Mouse (Mus musculus): ENCODE data around the gene Snrnp25. TPM values are rescaled to one million over a fixed set of nuclear protein-coding genes. Genes with fewer than 3 reads are reported as not detected.
A peak's percentile ranks its signal among the peaks of the same experiment; 100 is the strongest.

The Snrnp25 gene
- polyA plus RNA-seq, 1 experiment from 2014 or later, result 60.9 TPM

DNA sequence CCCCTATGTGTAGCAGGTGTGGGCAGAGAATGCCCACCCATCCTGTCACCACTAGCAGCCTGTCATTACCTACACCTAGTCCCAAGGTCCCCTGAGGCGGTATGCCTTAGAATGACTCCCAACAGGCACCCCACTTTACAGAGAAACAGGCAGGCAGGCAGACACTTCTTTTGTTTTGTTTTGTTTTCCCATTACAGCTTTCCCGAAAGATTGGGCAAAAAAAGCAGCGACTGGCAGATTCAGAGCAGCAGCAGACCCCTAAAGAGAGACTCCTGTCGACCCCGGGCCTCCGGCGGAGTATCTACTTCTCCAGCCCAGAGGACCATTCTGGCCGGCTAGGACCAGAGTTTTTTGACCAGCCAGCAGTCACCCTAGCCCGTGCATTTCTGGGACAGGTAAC lies 22.3 kb downstream of the Snrnp25 start:
- Histone ChIP-seq H3K36me3 (peaks cover 41% of the 10 kb centered on the region), H3K4me2 (no peak overlapping the region; the same call in 1 of the 2 replicates), H3K4me1 (peaks cover 54% of the 10 kb centered on the region), H3K27ac (no peak overlapping the region), H3K27me3 (no peaks in the 10 kb centered on the region), H3K9ac (no peak overlapping the region), H3K4me3 (replicated peaks) (no peak overlapping the region), H3K9me3 (replicated peaks) (no peaks in the 10 kb centered on the region)
- no peak for ATAC-seq (replicated peaks; ENCODE audit: low FRiP score)
- 78% methylated on average over 9 of the region's 9 CpGs for WGBS

- Histone ChIP-seq H3K27me3 (no peaks in the 10 kb centered on the region), H3K4me2 (no peak overlapping the region), H3K9ac (no peak overlapping the region), H3K4me1 (peaks cover 46% of the 10 kb centered on the region), H3K27ac (no peak overlapping the region), H3K36me3 (peaks cover 48% of the 10 kb centered on the region), H3K9me3 (replicated peaks) (no peaks in the 10 kb centered on the region), H3K4me3 (replicated peaks) (no peak overlapping the region)
- WGBS, result 89% methylated on average over 3 of the region's 3 CpGs
- ATAC-seq (replicated peaks; ENCODE audit: low FRiP score), result no peak
Observed at GRCm38 (mm10) chr11:32228292-32228845, 23.2 kb downstream of the Snrnp25 start.

DNA sequence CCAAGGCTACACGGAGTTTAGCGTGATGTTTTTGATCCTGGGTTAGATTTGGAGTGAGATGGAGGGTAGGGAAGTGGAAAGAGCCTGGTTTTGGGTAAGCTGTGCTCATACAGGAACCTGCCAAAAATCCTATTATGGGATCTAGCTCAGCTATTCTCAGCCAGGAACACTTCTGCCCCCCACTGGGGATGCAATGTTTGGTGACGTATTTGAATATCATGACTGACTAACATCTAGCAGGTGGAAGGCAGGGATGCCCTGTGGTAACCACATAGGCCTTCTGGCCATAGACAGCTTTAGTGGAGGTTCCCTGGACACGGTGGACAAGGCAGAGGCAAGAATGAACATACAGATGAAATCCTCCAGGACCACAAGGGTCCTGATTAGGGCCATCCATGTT lies 25.0 kb downstream of the Snrnp25 start:
- no peak overlapping the region for H3K4me3 ChIP-seq (replicated peaks)
- no peak overlapping the region for H3K4me2 ChIP-seq
- no peak overlapping the region for H3K9ac ChIP-seq
- no peak for ATAC-seq (replicated peaks; ENCODE audit: low FRiP score)
- H3K27ac ChIP-seq, result no peak overlapping the region
- WGBS, result 83% methylated on average over 4 of the region's 4 CpGs
- H3K36me3 ChIP-seq, result peaks cover 66% of the 10 kb centered on the region
- no peaks in the 10 kb centered on the region for H3K27me3 ChIP-seq
- no peaks in the 10 kb centered on the region for H3K9me3 ChIP-seq (replicated peaks)
- peaks cover 36% of the 10 kb centered on the region for H3K4me1 ChIP-seq

- no peaks in the 10 kb centered on the region for H3K9me3 ChIP-seq (replicated peaks)
- no peak overlapping the region for H3K27ac ChIP-seq
- H3K4me2 ChIP-seq, result no peak overlapping the region
- ATAC-seq (replicated peaks; ENCODE audit: low FRiP score), result no peak
- peaks cover 72% of the 10 kb centered on the region for H3K36me3 ChIP-seq
- H3K27me3 ChIP-seq, result no peaks in the 10 kb centered on the region
- H3K9ac ChIP-seq, result no peak overlapping the region
- peaks cover 35% of the 10 kb centered on the region for H3K4me1 ChIP-seq
- H3K4me3 ChIP-seq (replicated peaks), result no peak overlapping the region
- 93% methylated on average over 2 of the region's 2 CpGs for WGBS
Observed at GRCm38 (mm10) chr11:32231125-32231524, 25.9 kb downstream of the Snrnp25 start.

- 81% methylated on average over 10 of the region's 10 CpGs for WGBS
- H3K36me3 ChIP-seq, result peaks cover 84% of the 10 kb centered on the region
- H3K27ac ChIP-seq, result 0 out of 2 replicates have a peak overlapping the region, but pooled peaks have one; percentile 18
- no peak overlapping the region for H3K4me2 ChIP-seq
- peaks cover 22% of the 10 kb centered on the region for H3K4me1 ChIP-seq
- H3K9ac ChIP-seq, result no peak overlapping the region
- H3K4me3 ChIP-seq (replicated peaks), result no peak overlapping the region
- no peaks in the 10 kb centered on the region for H3K9me3 ChIP-seq (replicated peaks)
- peak; percentile 24; the same call in 1 of the 2 replicates for ATAC-seq (replicated peaks; ENCODE audit: low FRiP score)
- no peaks in the 10 kb centered on the region for H3K27me3 ChIP-seq
Observed at GRCm38 (mm10) chr11:32232848-32233247, 27.6 kb downstream of the Snrnp25 start.

DNA sequence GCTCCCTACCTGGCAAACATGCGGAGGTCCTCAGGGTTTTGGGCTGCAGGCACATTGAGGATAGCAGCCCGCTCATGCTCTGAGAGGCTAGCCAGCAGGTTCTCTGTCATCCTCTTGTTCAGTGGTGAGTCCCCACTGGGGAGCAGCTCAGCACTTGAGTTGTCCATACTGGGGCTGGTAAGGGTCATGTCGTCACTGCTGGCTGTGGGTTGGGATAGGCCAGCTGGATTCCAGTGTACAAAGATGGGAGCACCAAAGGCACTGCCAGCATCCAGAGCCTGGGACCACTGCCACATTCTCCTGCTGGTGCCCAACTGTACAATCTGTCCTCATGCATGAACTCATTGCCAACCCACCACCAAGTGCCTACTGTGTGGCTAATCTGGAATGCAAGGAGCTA lies 28.7 kb downstream of the Snrnp25 start:
- Histone ChIP-seq H3K9me3 (replicated peaks) (no peaks in the 10 kb centered on the region), H3K27ac (no peak overlapping the region), H3K4me1 (peaks cover 24% of the 10 kb centered on the region), H3K9ac (no peak overlapping the region), H3K4me3 (replicated peaks) (no peak overlapping the region), H3K36me3 (peaks cover 82% of the 10 kb centered on the region), H3K27me3 (no peaks in the 10 kb centered on the region), H3K4me2 (no peak overlapping the region)
- no peak for ATAC-seq (replicated peaks; ENCODE audit: low FRiP score)
- WGBS, result 90% methylated on average over 3 of the region's 3 CpGs

DNA sequence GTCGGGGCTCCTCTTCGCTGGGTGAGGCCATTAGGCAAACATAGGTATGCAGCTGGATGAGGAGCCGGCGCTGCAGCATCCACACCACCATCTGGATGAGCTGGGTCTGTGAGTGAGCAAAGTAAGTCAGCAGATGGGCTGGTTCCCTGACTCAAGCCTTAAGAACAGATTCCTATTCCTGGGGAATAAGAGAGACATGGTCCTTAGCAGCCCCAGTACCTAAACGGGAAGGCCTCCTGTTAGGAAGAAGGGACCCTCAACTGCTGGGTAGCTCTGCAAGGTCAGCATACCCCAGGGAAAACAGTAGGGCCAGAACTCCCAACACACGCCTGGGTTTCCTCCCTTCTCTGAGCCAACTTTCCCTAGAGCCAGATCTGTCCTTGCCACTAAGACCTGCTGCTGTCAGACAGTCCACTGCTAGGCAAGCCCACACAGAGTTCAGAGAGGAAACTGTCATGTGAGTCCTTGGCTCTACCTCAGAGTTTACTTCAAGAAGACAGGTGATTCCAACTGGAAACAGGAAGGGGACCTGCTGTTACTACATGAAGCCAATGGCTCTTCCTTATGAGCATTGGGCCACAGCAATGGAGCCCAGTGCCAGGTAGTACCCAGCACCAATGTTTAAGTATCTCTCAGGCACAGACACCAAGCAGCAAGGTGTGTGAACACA lies 29.7 kb downstream of the Snrnp25 start:
- 95% methylated on average over 6 of the region's 6 CpGs for WGBS
- Histone ChIP-seq H3K36me3 (peaks cover 84% of the 10 kb centered on the region), H3K4me2 (no peak overlapping the region), H3K9ac (no peak overlapping the region), H3K4me3 (replicated peaks) (no peak overlapping the region), H3K27ac (0 out of 2 replicates have a peak overlapping the region, but pooled peaks have one; percentile 13), H3K4me1 (peaks cover 24% of the 10 kb centered on the region), H3K27me3 (no peaks in the 10 kb centered on the region), H3K9me3 (replicated peaks) (no peaks in the 10 kb centered on the region)
- ATAC-seq (replicated peaks; ENCODE audit: low FRiP score), result no peak

- Histone ChIP-seq H3K9me3 (replicated peaks) (no peaks in the 10 kb centered on the region), H3K4me2 (no peak overlapping the region), H3K4me1 (peaks cover 24% of the 10 kb centered on the region), H3K4me3 (replicated peaks) (no peak overlapping the region), H3K27ac (0 out of 2 replicates have a peak overlapping the region, but pooled peaks have one; percentile 10), H3K36me3 (peaks cover 84% of the 10 kb centered on the region), H3K27me3 (no peaks in the 10 kb centered on the region), H3K9ac (no peak overlapping the region)
- WGBS, result 44% methylated on average over 3 of the region's 3 CpGs
- no peak for ATAC-seq (replicated peaks; ENCODE audit: low FRiP score)
Observed at GRCm38 (mm10) chr11:32235646-32236045, 30.4 kb downstream of the Snrnp25 start.

GRCm38 (mm10) chr11:32236132-32236531 lies 30.9 kb downstream of the Snrnp25 start:
- Histone ChIP-seq H3K27ac (no peak overlapping the region), H3K36me3 (peaks cover 84% of the 10 kb centered on the region), H3K9me3 (replicated peaks) (no peaks in the 10 kb centered on the region), H3K4me2 (no peak overlapping the region), H3K4me3 (replicated peaks) (no peak overlapping the region), H3K9ac (no peak overlapping the region), H3K4me1 (peaks cover 24% of the 10 kb centered on the region), H3K27me3 (no peaks in the 10 kb centered on the region)
- WGBS, result 73% methylated on average over 2 of the region's 2 CpGs
- no peak for ATAC-seq (replicated peaks; ENCODE audit: low FRiP score)

- 65% methylated on average over 9 of the region's 9 CpGs for WGBS
Observed at GRCm38 (mm10) chr11:32236712-32237410, 31.6 kb downstream of the Snrnp25 start.

DNA sequence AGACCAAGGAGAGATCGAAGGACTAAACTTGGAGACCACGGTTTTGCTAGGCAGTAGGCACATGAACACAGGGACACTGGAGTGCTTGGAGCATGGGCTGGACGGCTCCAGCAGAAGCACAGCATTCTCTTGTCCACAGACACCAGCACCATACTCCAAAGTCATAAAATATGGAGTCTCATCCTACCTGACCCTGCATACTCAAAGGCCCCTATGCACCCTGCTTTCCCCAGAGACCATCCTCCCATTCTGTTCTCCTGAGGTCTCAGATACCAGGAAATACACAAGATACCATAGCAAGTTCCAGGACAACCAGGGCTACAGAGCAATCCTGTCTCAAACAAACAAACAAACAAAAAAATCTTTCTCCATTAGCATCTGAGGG lies 32.2 kb downstream of the Snrnp25 start:
- WGBS, result 93% methylated on average over 3 of the region's 3 CpGs
- ATAC-seq (replicated peaks; ENCODE audit: low FRiP score), result no peak
- no peaks in the 10 kb centered on the region for H3K9me3 ChIP-seq (replicated peaks)
- H3K27me3 ChIP-seq, result no peaks in the 10 kb centered on the region
- peaks cover 84% of the 10 kb centered on the region for H3K36me3 ChIP-seq
- no peak overlapping the region for H3K9ac ChIP-seq
- no peak overlapping the region for H3K27ac ChIP-seq
- H3K4me1 ChIP-seq, result peaks cover 24% of the 10 kb centered on the region
- no peak overlapping the region for H3K4me2 ChIP-seq
- H3K4me3 ChIP-seq (replicated peaks), result no peak overlapping the region

More at GRCm38 (mm10) chr11:32236712-32237410, 31.6 kb downstream of the Snrnp25 start:
- Histone ChIP-seq H3K4me3 (replicated peaks) (no peak overlapping the region), H3K27ac (no peak overlapping the region), H3K27me3 (no peaks in the 10 kb centered on the region), H3K4me2 (no peak overlapping the region), H3K4me1 (peaks cover 24% of the 10 kb centered on the region), H3K9ac (no peak overlapping the region), H3K9me3 (replicated peaks) (no peaks in the 10 kb centered on the region), H3K36me3 (peaks cover 84% of the 10 kb centered on the region)
- ATAC-seq (replicated peaks; ENCODE audit: low FRiP score), result no peak

Measured in kidney, embryonic 15.5 days (tissue).